Mouse (Mus musculus) embryonic facial prominence, embryonic 13.5 days (tissue): ENCODE results near the gene Ckap4. TPM values are rescaled to one million over a fixed set of nuclear protein-coding genes. Genes with fewer than 3 reads are reported as not detected.
"Not testable (repeated sequence)": the region's sequence is repeated elsewhere in the genome, so short reads cannot be mapped to it uniquely, and the experiment has no call there.

Experiments used
- ATAC-seq: fragments of 200-750 bp; cut with Nextera tagmentation; 2 replicates; pipeline ENCODE4 v1.8.0; 2017; ENCODE audit warnings: low read depth; ENCODE audit not compliant: insufficient number of reproducible peaks, insufficient read depth, low FRiP score, low TSS enrichment
- H3K27ac ChIP-seq: fragments of 300-500 bp; sonication (generic); 2 replicates; pipeline ENCODE4 v1.5.1; 2015; ENCODE audit warnings: moderate library complexity, mild to moderate bottlenecking, inconsistent platforms
- H3K27me3 ChIP-seq: fragments of 300-500 bp; sonication (generic); 2 replicates; pipeline ENCODE4 v1.6.1; 2015; ENCODE audit warnings: mild to moderate bottlenecking, inconsistent platforms
- H3K36me3 ChIP-seq: fragments of 300-500 bp; sonication (generic); 2 replicates; pipeline ENCODE4 v1.6.1; 2015; ENCODE audit warnings: mild to moderate bottlenecking, inconsistent platforms
- H3K4me1 ChIP-seq: fragments of 300-500 bp; sonication (generic); 2 replicates; pipeline ENCODE4 v1.6.1; 2015; ENCODE audit warnings: inconsistent platforms
- H3K4me2 ChIP-seq: fragments of 300-500 bp; sonication (generic); 2 replicates; pipeline ENCODE4 v1.6.1; 2015; ENCODE audit warnings: moderate library complexity, mild to moderate bottlenecking, inconsistent platforms
- H3K4me3 ChIP-seq: fragments of 300-500 bp; sonication (generic); 2 replicates; pipeline ENCODE4 v1.5.1; 2015; ENCODE audit warnings: mild to moderate bottlenecking, inconsistent platforms
- H3K9ac ChIP-seq: fragments of 300-500 bp; sonication (generic); 2 replicates; pipeline ENCODE4 v1.6.1; 2015; ENCODE audit warnings: mild to moderate bottlenecking, inconsistent platforms
- H3K9me3 ChIP-seq: fragments of 300-500 bp; sonication (generic); 2 replicates; pipeline ENCODE4 v1.6.1; 2016; ENCODE audit warnings: inconsistent platforms
- WGBS: fragments of 180-500 bp; shearing (Covaris S2); methylation state at CpG from one replicate; pipeline ENCODE4 v1.1.7; 2015; ENCODE audit warnings: mixed read lengths; 5-methylcytosine and 5-hydroxymethylcytosine counted together
- polyA plus RNA-seq: library from polyadenylated mRNA; unstranded; fragments of >200 nt; fragmentation: Nextera tagmentation; extraction: Ambion mirVana; gene quantifications from 2 replicates; pipeline ENCODE4 v1.2.1, GENCODE M21; 2015

Gene Ckap4
- polyA plus RNA-seq, 1 experiment from 2014 or later: 96.5 TPM

DNA sequence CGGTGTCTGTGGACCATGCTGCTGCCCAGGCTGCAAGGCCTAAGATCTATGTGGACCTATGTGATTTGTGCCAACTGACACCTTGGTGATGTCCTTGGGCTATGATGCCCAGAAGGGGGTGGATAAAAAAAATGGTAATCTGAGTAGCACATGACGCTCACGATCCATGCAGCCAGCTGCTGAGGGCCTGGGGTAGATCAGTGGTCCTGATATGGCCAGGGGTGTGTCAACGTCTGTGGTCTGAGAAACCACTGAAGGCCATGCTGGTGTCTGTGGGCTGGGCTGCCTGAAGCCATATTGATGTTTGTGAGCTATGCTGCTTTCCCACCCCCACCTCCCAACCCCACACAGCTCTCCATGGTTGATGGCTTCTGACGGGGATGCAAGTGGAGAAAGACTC, 43.7 kb downstream of the Ckap4 start:
- no peak overlapping the region for H3K27ac ChIP-seq
- H3K36me3 ChIP-seq: no peaks in the 10 kb centered on the region
- no peaks in the 10 kb centered on the region for H3K4me1 ChIP-seq
- H3K27me3 ChIP-seq: no peaks in the 10 kb centered on the region
- no peaks in the 10 kb centered on the region for H3K9me3 ChIP-seq
- 80% methylated on average over 5 of the region's 5 CpGs for WGBS
- no peak overlapping the region for H3K4me2 ChIP-seq
- ATAC-seq: no peak
- H3K9ac ChIP-seq: no peak overlapping the region
- H3K4me3 ChIP-seq: no peak overlapping the region

DNA sequence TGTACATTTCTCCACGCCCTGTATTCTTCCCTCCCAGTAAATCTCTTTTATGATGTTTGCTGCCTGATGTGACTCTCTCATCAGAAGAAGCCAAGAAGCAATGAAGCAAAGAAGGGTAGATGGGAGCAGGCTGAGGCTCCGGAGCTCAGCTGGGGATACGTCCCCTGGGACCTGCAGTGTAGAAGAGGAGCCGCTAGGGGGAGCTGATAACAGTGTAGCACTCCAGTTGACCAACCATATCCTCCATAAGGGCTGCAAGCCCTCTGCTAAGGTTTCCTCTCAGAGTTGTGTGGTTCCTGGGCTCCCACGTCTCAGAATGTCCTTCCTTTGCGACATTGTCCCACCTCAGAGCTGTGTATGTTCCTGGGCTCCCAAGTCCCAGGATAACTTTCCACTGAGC, 45.5 kb downstream of the Ckap4 start:
- 50% methylated on average over 6 of the region's 6 CpGs for WGBS
- Histone ChIP-seq H3K4me2 (no peak overlapping the region), H3K4me3 (no peak overlapping the region), H3K9ac (no peak overlapping the region), H3K27me3 (no peaks in the 10 kb centered on the region), H3K27ac (no peak overlapping the region), H3K9me3 (no peaks in the 10 kb centered on the region), H3K36me3 (no peaks in the 10 kb centered on the region), H3K4me1 (peaks cover 5% of the 10 kb centered on the region; the same call in 1 of the 2 replicates)
- no peak for ATAC-seq

DNA sequence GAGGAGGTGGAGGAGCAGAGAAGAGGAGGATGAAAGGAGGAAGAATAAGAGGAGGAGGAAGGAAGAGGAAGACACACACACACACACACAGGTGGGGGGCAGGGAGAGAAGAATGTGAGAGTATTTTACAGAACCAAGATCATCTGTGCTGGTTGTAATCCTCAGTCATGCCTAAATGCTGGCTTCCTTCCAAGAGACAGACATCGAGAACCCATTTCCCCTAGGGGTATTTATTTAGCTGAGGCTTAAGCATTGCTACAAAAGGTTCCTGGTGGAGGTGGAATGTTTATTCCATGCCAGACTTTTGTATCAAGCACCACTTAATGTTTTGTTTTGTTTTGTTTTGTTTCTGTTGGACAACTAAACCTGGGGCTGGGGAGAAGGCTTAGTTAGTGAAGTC, 49.2 kb downstream of the Ckap4 start:
- no peak for ATAC-seq
- Histone ChIP-seq H3K27ac (no peak overlapping the region), H3K36me3 (no peaks in the 10 kb centered on the region), H3K4me1 (peaks cover 18% of the 10 kb centered on the region), H3K27me3 (no peaks in the 10 kb centered on the region), H3K4me3 (no peak overlapping the region), H3K9me3 (no peaks in the 10 kb centered on the region), H3K4me2 (no peak overlapping the region), H3K9ac (no peak overlapping the region)
- WGBS: 16% methylated on average over 1 of the region's 1 CpGs

DNA sequence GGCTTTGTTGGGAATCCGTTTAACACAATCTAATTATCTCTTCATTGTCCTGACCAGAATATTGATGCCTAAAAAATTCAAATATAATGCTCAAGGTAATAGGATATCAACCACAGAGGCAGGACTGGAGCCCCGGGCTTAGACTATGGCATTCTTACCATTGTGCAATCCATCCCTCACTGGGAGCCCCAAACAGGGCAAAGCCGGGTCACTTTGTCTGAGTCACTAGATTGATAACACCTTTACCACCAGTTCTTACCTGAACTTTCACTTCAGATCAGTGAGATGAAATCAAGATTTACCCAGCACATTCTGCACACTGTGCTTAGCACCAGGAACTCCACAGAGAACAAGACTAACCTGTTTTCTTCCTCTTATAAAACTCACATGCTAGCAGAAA, 50.3 kb downstream of the Ckap4 start:
- Histone ChIP-seq H3K27me3 (no peaks in the 10 kb centered on the region), H3K9ac (no peak overlapping the region), H3K27ac (no peak overlapping the region), H3K9me3 (no peaks in the 10 kb centered on the region), H3K36me3 (no peaks in the 10 kb centered on the region), H3K4me2 (no peak overlapping the region), H3K4me1 (peaks cover 18% of the 10 kb centered on the region), H3K4me3 (no peak overlapping the region)
- ATAC-seq: no peak
- WGBS: 71% methylated on average over 3 of the region's 3 CpGs

DNA sequence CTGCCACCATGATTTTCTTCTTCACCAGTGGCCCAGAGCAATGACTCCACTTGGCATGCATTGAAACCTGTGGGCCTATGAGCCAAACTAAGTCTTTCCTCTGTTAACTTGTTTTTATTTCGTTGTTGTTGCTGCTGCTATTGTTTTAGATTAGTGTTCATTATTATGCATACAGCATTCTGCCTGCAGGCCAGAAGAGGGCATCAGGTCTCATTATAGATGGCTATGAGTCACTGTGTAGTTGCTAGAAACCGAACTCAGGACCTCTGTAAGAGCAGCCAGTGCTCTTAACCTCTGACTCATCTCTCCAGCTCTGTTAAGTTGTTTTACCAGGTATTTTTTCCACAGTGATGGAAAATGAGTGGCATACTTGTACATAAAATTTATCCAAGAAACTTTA, 50.8 kb downstream of the Ckap4 start:
- H3K27ac ChIP-seq: no peak overlapping the region
- H3K36me3 ChIP-seq: no peaks in the 10 kb centered on the region
- no peak overlapping the region for H3K4me2 ChIP-seq
- no peak overlapping the region for H3K9ac ChIP-seq
- peaks cover 18% of the 10 kb centered on the region for H3K4me1 ChIP-seq
- H3K27me3 ChIP-seq: no peaks in the 10 kb centered on the region
- H3K9me3 ChIP-seq: no peaks in the 10 kb centered on the region
- 79% methylated on average over 2 of the region's 2 CpGs for whole genome bisulfite sequencing
- ATAC-seq: no peak
- no peak overlapping the region for H3K4me3 ChIP-seq

DNA sequence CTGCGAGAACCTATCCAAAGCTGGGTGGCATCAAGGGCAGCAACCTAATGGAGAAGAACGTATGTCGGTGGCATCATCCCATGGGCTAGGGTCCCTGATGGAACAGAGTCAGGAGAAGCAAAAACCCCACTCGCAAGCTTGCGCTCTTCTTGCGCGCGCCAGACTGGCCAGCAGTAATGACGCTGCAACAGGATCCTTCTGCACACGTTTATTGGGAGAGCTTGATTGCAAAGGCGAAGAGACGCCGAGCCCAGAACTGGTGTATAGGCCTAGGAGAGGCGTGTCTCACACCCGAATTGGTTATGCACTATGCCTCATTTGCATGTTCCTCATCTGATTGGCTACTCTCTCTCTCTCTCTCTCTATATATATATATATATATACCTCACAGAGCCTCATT, 51.4 kb downstream of the Ckap4 start:
- H3K4me2 ChIP-seq, H3K9ac ChIP-seq, H3K36me3 ChIP-seq, H3K4me3 ChIP-seq, H3K9me3 ChIP-seq, H3K27ac ChIP-seq, ATAC-seq, H3K27me3 ChIP-seq: not testable (repeated sequence)
- 90% methylated on average over 15 of the region's 15 CpGs for WGBS
- peaks cover 18% of the 10 kb centered on the region for H3K4me1 ChIP-seq

DNA sequence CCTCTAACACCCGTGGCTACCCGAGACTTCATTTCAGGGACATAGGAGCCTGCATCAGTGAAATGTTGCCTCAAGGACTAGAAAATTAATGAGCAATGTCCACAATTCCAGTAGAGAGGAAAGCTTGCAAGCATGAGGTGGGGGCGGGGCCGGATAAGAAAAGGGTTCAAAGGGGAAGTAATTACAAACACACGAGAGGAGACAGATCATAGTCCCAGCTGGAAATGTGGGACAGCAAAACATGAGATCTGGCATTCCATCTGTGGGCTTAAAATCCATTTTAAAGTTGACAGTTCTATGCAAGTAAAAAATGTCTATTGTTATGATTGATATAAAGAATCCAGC, 52.6 kb downstream of the Ckap4 start:
- Histone ChIP-seq H3K4me1 (peaks cover 18% of the 10 kb centered on the region), H3K27me3 (no peaks in the 10 kb centered on the region), H3K9ac (no peak overlapping the region), H3K4me2 (no peak overlapping the region), H3K4me3 (no peak overlapping the region), H3K36me3 (no peaks in the 10 kb centered on the region), H3K27ac (peak overlapping the region; percentile 66), H3K9me3 (no peaks in the 10 kb centered on the region)
- WGBS: 32% methylated on average over 5 of the region's 5 CpGs
- no peak for ATAC-seq

DNA sequence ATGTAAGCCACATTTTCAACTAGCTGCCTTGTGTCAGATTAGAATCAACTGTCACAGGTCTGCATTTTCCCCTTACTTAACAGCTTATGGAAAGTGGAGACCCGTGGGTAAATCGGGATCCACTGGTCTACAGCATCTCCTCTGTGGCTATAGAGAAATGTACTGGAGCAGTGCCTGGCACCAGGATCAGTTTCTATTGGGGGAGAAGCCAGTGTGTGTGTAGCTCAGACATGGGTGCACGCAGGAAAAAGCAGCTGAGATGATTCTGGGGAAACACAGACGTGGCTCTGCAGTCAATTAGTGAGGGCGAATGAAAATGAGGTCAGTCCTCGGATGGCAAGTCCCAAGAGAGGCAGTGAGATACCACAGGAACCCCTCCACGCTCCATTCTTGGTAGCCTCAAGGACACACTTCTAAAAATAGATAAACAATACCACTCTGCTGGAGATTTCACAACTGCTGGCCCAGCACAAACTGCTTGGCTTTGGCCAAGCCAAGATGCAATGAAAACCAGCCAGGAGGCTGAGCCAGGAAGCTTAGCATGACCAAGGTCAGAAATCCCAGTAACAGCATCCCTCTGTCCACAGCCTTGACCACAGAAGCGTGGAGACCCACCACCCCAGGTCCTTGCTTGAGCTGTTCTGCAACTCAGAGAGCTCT, 53.1 kb downstream of the Ckap4 start:
- Histone ChIP-seq H3K9ac (no peak overlapping the region), H3K36me3 (no peaks in the 10 kb centered on the region), H3K4me1 (peaks cover 18% of the 10 kb centered on the region), H3K9me3 (no peaks in the 10 kb centered on the region), H3K4me3 (no peak overlapping the region), H3K27me3 (no peaks in the 10 kb centered on the region), H3K27ac (peak overlapping the region; percentile 66), H3K4me2 (no peak overlapping the region)
- ATAC-seq: no peak
- WGBS: 32% methylated on average over 8 of the region's 8 CpGs

DNA sequence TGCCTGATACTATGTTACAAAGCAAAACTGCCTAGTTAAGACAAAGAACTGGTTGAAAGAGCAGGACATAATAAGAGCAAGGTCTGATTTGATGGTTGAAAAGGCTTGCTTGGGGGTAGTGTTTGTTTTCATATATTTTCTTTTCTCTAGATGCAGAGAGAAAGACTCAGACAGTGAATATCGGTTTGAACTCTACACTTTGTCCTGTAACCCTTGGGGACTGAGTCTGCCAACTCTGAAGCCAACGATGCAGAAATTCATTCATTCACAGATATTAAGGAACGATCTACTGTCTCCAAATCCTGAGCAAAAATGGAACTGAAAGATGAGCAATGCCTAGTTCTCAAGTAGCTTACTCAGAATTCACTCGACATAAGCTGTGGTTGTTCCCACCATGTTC, 53.7 kb downstream of the Ckap4 start:
- no peak for ATAC-seq
- WGBS: 76% methylated on average over 4 of the region's 4 CpGs

DNA sequence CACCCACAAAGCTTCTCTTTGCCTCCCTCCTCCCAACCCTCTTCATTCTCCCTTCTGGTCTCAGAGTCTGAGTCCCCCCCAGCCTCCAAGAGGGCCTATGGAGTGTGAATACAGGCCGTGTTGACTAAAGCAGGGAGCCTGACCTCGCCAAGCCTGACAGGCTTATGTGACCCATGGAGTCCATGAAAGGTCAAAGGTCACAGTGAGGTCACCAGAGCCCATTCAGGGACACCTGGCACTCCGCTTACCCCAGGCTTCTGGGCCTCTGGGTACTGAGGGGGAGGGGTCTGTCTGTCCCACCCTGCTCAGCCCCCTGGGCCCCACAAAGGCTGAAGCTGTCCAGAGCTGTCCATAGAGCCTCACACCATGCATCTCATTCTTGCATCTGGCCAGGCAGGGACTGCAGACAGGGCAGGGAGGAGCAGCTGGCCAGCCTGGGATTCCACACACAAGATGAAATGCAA, 56.2 kb downstream of the Ckap4 start:
- peak; percentile 54; the same call in 1 of the 2 replicates for ATAC-seq
- Histone ChIP-seq H3K4me1 (peaks cover 13% of the 10 kb centered on the region), H3K9me3 (no peaks in the 10 kb centered on the region), H3K4me2 (no peak overlapping the region), H3K4me3 (no peak overlapping the region), H3K36me3 (no peaks in the 10 kb centered on the region), H3K27ac (no peak overlapping the region), H3K9ac (no peak overlapping the region), H3K27me3 (no peaks in the 10 kb centered on the region)
- WGBS: 17% methylated on average over 3 of the region's 3 CpGs

More for the DNA sequence above, 53.7 kb downstream of the Ckap4 start:
- H3K36me3 ChIP-seq: no peaks in the 10 kb centered on the region
- no peaks in the 10 kb centered on the region for H3K9me3 ChIP-seq
- no peak overlapping the region for H3K9ac ChIP-seq
- H3K4me3 ChIP-seq: no peak overlapping the region
- H3K27me3 ChIP-seq: no peaks in the 10 kb centered on the region
- no peak overlapping the region for H3K4me2 ChIP-seq
- no peak overlapping the region for H3K27ac ChIP-seq
- peaks cover 18% of the 10 kb centered on the region for H3K4me1 ChIP-seq

DNA sequence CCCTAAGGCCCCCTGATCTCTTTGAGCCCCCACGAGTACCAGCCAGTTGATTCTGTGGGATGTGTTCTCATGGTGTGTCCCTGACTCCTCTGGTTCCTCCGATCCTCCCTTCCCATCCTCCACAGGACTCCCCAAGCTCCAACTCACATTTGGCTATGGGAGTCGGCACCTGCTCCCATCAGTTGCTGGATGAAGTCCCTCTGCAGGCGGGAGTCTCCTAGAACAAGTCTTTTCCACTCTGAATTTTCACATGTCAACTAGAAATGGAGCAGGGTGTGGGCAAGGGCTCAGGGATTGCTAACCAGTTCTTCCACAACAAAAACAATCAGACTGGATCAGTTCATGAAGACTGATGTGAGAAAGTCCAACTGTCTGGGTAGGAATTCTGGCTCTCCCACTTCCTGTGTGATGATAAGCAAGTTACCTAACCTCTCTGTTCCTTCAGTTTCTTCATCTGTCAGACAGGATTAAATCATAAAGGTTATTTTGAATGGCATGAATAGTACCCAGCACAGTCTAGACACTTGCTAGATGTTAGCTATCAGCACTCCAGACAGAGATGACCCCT, 56.7 kb downstream of the Ckap4 start:
- H3K36me3 ChIP-seq: no peaks in the 10 kb centered on the region
- H3K27me3 ChIP-seq: no peaks in the 10 kb centered on the region
- H3K4me3 ChIP-seq: no peak overlapping the region
- no peak for ATAC-seq
- peaks cover 13% of the 10 kb centered on the region for H3K4me1 ChIP-seq
- no peak overlapping the region for H3K4me2 ChIP-seq
- 71% methylated on average over 4 of the region's 4 CpGs for WGBS
- H3K27ac ChIP-seq: no peak overlapping the region
- H3K9me3 ChIP-seq: no peaks in the 10 kb centered on the region
- no peak overlapping the region for H3K9ac ChIP-seq
